Mouse (Mus musculus): ENCODE measurements around the gene Ces2b. TPM values are rescaled to one million over a fixed set of nuclear protein-coding genes. Genes with fewer than 3 reads are reported as not detected.

Ces2b gene
- polyA plus RNA-seq (2015; fragmentation: Nextera tagmentation; extraction: Ambion mirVana): 0.17 and 0.18 TPM in 2 replicates

DNA sequence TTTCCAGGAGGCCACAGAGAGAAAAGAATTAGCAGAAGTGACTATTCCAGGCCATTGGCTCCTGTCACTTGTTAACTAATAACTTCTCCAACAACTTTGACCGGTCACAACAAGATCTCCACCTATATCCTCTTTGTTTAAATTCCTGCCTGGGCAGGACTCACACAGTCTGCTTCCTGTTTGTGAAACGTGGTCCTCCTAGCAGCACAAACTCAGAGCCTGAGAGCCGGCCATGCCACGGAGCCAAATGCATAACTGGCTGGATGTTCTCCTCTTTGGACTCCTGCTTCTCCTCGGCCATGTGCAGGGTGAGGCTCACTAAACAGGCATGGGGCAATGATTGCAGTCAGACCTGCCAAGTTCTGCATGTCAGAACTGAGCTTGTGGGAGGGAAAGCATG lies at the start of gene Ces2b:
Ces2b (plus strand) TSS at position 133 of the 400 bp plus-strand sequence.

DNA sequence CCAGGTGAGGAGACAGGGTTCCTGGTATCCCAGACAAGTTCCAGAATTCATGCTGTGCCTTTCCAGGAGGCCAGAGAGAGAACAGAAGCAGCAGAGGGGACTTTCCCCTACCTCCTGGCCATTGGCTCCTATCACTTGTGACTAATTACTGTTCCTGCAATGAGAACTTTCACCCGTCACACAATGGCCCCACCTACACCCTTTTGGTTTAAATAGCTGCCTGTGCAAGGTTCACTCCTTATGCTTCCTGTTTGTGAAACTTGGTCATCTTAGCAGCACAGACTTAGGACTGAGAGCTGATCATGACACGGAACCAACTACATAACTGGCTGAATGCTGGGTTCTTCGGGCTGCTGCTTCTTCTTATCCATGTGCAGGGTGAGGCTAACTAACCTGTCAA lies 15.5 kb downstream of the Ces2b start, which contains the start of gene Ces2c:
Ces2c (plus strand) TSS at position 238 of the 400 bp plus-strand sequence.

Other genes starting within 250 kb of the Ces2b start
- gene Pdp2, start 240.1 kb upstream of the Ces2b start, polyA plus RNA-seq (2015; fragmentation: Nextera tagmentation; extraction: Ambion mirVana): 14.1 and 15.3 TPM in 2 replicates
- gene Cdh16, start 207.2 kb upstream of the Ces2b start, polyA plus RNA-seq (2015; fragmentation: Nextera tagmentation; extraction: Ambion mirVana): not detected in 2 replicates
- gene Rrad, start 200.2 kb upstream of the Ces2b start, polyA plus RNA-seq (2015; fragmentation: Nextera tagmentation; extraction: Ambion mirVana): 3.8 and 4.9 TPM in 2 replicates
- 107 and 112 TPM in 2 replicates for gene Ciao2b, start 189.6 kb upstream of the Ces2b start, polyA plus RNA-seq (2015; fragmentation: Nextera tagmentation; extraction: Ambion mirVana)
- gene Ces2a, start 97.6 kb upstream of the Ces2b start, polyA plus RNA-seq (2015; fragmentation: Nextera tagmentation; extraction: Ambion mirVana): not detected in 2 replicates
- not detected in 2 replicates for gene Ces2c, start 15.5 kb downstream of the Ces2b start, polyA plus RNA-seq (2015; fragmentation: Nextera tagmentation; extraction: Ambion mirVana)
- not detected in 2 replicates for gene Ces2e, start 94.7 kb downstream of the Ces2b start, polyA plus RNA-seq (2015; fragmentation: Nextera tagmentation; extraction: Ambion mirVana)
- gene Ces2f, start 115.8 kb downstream of the Ces2b start, polyA plus RNA-seq (2015; fragmentation: Nextera tagmentation; extraction: Ambion mirVana): not detected in 2 replicates
- 0.20 and 0.55 TPM in 2 replicates for gene Ces2g, start 130.1 kb downstream of the Ces2b start, polyA plus RNA-seq (2015; fragmentation: Nextera tagmentation; extraction: Ambion mirVana)
- gene Ces2h, start 169.3 kb downstream of the Ces2b start, polyA plus RNA-seq (2015; fragmentation: Nextera tagmentation; extraction: Ambion mirVana): not detected in 2 replicates
- not detected in 2 replicates for gene Ces3a, start 217.0 kb downstream of the Ces2b start, polyA plus RNA-seq (2015; fragmentation: Nextera tagmentation; extraction: Ambion mirVana)

Measured in neural tube, postnatal 0 days (tissue).